Mouse (Mus musculus) adrenal gland, postnatal 4 days (tissue): Measurements from ENCODE around the gene Ptpn21. TPM values are rescaled to one million over a fixed set of nuclear protein-coding genes. Genes with fewer than 3 reads are reported as not detected.
A peak's percentile ranks its signal among the peaks of the same experiment; 100 is the strongest.

Experiments
- DNase-seq, 2 experiments: peaks; one replicate each; pipeline ENCODE4 v3.0.0; 2021 to 2022; ENCODE audit warnings: low spot score in 2 of 2, mixed read lengths in 2 of 2
- total RNA-seq, 2 experiments: library from RNA; stranded (reverse); gene quantifications; 2 replicates each; pipeline ENCODE4 v1.2.3; 2021

Ptpn21 gene
- total RNA-seq, 2 experiments from 2014 or later = 25.6 to 26.5 TPM

GRCm38 (mm10) chr12:98724976-98725375 lies 12.2 kb downstream of the Ptpn21 start:
- DNase-seq = no peak

- DNase-seq = no peak
Measured at GRCm38 (mm10) chr12:98724224-98724623, 13.0 kb downstream of the Ptpn21 start.

GRCm38 (mm10) chr12:98721030-98721429 lies 16.2 kb downstream of the Ptpn21 start:
- DNase-seq = no peak

GRCm38 (mm10) chr12:98720628-98721027 lies 16.6 kb downstream of the Ptpn21 start:
- DNase-seq = no peak

- no peak for DNase-seq
Measured at GRCm38 (mm10) chr12:98716142-98716541, 21.1 kb downstream of the Ptpn21 start.

GRCm38 (mm10) chr12:98714757-98715156 lies 22.4 kb downstream of the Ptpn21 start:
- no peak for DNase-seq

GRCm38 (mm10) chr12:98713621-98714103 lies 23.5 kb downstream of the Ptpn21 start:
- DNase-seq = no peak

- DNase-seq = no peak
Measured at GRCm38 (mm10) chr12:98712819-98713218, 24.4 kb downstream of the Ptpn21 start.

- no peak for DNase-seq
Measured at GRCm38 (mm10) chr12:98703961-98704360, 33.2 kb downstream of the Ptpn21 start.

GRCm38 (mm10) chr12:98703554-98703953 lies 33.7 kb downstream of the Ptpn21 start:
- DNase-seq = no peak

- DNase-seq = no peak
Measured at GRCm38 (mm10) chr12:98701564-98701963, 35.6 kb downstream of the Ptpn21 start.

GRCm38 (mm10) chr12:98697202-98697601 lies 40.0 kb downstream of the Ptpn21 start:
- no peak for DNase-seq

GRCm38 (mm10) chr12:98690230-98690629 lies 47.0 kb downstream of the Ptpn21 start:
- DNase-seq = no peak

- no peak for DNase-seq
Measured at GRCm38 (mm10) chr12:98683574-98683973, 53.6 kb downstream of the Ptpn21 start.

- DNase-seq = no peak
Measured at GRCm38 (mm10) chr12:98683171-98683570, 54.0 kb downstream of the Ptpn21 start.

- no peak for DNase-seq
Measured at GRCm38 (mm10) chr12:98682196-98682595, 55.0 kb downstream of the Ptpn21 start.

- no peak for DNase-seq
Measured at GRCm38 (mm10) chr12:98679906-98680305, 57.3 kb downstream of the Ptpn21 start.

GRCm38 (mm10) chr12:98677336-98677735 lies 59.9 kb downstream of the Ptpn21 start:
- no peak for DNase-seq

GRCm38 (mm10) chr12:98676861-98677260 lies 60.3 kb downstream of the Ptpn21 start:
- DNase-seq = no peak

GRCm38 (mm10) chr12:98674627-98675143 lies 62.5 kb downstream of the Ptpn21 start:
- peak in 1 of 2 experiments; percentile 67 for DNase-seq

GRCm38 (mm10) chr12:98673879-98674278 lies 63.3 kb downstream of the Ptpn21 start:
- no peak for DNase-seq

- DNase-seq = no peak
Measured at GRCm38 (mm10) chr12:98670429-98670828, 66.8 kb downstream of the Ptpn21 start.

GRCm38 (mm10) chr12:98669864-98670263 lies 67.3 kb downstream of the Ptpn21 start:
- no peak for DNase-seq

GRCm38 (mm10) chr12:98669086-98669485 lies 68.1 kb downstream of the Ptpn21 start:
- DNase-seq = no peak
